Mouse (Mus musculus): Measurements from ENCODE around the gene Maml3.

Maml3 gene

DNA sequence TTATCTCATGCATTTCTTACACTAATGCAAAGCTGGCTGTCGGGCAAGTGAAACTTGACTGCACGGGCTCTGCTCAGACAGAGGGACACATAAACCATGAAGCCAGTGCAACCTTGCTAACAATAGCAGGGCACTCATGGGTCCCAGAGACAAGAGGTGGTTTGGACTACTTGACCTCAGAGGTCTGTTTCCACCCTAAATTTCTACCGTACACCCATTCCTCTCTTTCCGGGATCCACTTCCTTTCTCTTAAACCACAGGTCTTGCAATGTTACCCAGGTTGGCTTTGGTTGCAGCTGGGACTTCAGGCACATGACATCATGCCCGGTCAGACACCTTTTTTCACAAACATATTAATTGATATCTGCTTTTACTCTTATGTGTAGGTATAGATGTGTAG lies 331.3 kb downstream of the Maml3 start:
- no peak for DNase-seq

DNA sequence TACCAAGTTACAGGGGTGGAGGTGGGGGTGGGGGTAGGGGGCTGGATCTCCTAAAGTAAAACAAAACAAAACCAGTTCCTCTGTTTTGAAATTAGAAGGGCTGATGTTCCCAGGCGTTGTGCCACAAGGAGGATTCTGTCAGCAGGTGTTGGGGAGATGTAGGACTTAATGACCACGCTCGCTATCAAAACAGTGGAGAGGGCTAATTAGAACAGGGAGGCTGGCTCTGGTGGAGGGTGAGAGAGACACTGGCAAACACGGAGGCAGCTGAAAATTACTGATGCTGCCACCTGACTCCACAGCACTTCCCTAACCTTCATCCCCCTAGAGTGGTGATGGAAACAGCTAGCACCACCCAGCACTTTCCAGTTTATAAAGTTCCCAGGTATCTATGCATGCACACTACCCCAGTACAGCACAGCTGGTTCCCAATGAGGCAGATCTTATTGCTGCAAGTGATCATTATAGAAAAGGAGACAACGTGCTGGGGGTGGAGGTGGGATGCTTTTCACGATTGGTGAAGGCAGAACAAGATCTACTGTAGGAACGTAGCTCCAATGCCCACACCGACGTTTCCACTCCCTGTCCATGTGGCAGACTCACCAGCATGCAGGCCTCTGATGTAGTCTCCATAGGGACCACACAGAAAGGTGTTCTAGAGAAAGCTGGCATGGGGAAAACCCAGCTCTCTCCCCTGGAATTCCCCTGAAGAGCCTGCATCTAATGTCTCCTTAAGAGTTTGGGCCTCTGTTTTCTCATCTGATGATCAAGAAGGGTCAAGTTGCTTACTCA lies 332.8 kb downstream of the Maml3 start:
- DNase-seq, result no peak

DNA sequence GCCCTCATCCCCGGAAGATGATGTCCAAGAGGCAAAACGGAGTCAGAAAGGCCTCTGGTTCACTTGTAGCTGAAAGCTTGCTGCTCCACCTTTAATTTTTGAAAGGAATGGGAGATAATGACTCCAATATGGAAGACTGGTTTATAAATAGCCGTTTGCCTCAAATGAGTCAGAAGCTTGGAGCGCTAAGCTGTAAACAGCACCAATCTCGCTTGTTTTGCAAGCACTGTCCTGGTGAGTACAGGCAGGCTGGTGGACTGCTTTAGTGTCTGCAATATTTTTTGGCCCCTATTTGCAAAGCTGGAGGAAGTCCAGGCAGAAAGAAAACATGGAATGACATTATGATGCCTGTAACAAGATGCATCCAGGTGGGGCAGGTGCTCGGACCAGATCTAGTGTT lies 335.7 kb downstream of the Maml3 start:
- DNase-seq, result peak in 1 of 2 experiments; percentile 38

DNA sequence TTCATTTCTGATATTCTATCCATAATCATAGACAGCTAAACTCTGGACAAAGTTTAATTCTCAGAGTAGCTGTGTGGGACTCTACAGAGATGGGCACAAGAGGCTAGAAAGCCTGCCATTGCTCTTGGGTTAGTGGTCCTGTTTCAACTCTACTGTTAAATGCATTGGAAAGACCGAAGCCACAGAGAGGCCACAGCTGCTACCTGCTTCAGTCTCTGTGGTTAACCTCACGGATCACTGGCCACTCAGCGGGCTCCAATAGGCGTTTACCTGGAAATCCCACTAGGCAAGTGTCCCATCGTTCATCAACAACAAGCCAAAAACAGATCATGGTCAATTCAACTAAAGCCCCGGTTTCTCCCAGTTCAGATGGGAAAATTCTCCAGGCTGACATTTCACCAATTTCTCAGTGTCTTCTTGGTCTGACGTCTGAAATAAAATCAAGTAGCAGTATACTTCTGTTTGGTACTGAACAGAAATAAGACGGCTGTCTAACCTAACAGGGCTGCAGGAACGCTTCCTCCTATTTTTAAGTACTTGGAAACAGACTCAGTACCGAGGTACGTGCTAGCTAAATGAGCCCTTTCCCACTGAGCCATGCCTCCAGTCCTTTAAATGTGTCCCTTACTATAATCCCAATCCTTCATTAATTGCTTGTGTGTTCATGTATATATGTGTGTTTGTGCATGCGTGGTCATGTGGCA lies 339.5 kb downstream of the Maml3 start:
- no peak for DNase-seq

DNA sequence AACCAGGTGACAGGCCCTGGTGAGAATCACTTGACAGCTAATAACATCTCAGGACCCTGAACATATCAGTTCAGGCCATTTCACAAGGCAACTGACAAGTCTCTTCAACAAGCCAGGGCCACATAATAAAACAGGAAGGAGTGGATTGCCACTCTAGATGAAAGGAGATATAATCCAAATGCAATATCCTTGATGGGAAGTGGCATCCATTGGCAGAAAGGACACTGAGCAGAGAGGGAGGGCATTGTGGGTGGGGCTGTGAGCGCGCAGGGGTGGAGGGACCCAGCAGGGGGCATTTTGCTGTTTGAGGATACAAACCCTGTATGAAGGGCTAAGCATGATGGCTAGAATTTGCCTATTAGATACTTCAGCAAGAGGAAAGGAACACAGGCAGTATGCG lies 340.7 kb downstream of the Maml3 start:
- no peak for DNase-seq

DNA sequence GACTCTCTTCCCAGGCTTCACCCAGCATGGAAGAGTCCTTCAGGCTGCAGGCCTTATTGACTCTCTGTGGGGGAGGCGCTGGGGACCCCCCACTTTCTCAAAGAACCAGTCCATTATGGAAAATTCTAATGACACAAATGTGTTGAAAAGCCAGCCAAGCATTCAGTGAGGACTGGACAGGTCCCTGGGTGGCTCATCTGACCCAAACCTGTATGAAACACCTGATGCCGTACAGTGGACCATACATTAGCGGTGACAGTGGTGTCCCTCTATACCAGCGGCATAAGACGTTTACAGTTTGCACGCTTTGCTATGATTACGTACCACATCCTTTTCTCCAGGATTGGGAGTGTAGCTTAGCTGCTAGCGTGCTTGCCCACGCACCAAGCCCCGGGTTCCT lies 342.0 kb downstream of the Maml3 start:
- DNase-seq, result no peak

DNA sequence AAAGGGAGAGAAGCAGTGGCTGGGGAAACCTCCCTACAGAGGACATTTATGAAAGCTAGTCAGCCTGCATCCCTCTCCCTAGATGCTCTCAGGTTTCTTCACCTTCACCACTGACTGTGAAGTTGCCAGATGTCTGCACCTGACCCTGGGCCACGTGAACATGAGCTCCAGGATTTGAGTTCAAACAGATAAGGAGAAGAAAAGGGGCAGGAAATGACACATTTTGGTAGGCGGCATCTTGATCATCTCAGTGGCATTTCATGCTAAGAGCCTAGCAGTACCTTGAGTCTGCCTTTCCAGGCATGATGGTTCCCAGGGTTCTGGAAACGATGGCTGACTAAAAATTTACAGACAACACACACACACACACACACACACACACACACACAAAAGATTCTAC lies 345.3 kb downstream of the Maml3 start:
- DNase-seq, result no peak

DNA sequence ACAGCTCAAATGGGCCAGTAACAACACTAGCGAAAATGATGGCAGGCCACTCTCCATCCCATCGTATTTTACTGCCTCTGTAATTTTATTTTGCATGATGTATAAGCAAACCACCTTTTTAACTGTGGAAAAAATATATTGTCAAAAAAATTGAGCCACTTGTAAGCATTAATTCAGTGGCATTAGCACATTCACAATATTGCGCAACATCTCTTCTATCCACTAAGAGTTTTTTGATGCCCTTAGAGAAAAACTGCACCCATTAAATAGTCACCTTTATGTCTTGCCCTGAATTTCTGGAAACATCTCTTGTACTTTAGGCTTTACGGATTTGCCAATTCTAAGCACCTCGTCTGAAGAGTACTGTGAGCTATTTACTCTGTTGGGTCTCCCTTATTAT lies 347.8 kb downstream of the Maml3 start:
- DNase-seq, result no peak

DNA sequence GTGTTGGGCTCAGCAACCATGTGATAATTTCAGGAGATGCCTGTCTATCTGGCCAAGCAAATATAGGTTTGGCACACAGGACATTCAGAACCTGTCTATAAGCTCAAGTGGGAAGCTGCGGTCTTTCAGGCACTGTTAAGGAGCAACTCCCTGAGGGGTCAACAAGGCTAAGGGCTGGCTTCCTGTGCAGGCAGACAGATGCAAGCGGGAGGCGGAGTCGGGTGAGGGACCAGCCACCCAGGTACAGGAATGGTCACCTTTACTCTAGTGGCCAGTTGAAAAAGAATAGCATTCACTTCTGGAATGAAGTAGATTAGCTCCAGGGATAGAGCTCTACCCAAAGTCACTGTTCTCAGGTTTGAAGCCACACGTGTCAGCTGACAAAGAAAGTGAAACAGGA lies 348.6 kb downstream of the Maml3 start:
- DNase-seq, result no peak

DNA sequence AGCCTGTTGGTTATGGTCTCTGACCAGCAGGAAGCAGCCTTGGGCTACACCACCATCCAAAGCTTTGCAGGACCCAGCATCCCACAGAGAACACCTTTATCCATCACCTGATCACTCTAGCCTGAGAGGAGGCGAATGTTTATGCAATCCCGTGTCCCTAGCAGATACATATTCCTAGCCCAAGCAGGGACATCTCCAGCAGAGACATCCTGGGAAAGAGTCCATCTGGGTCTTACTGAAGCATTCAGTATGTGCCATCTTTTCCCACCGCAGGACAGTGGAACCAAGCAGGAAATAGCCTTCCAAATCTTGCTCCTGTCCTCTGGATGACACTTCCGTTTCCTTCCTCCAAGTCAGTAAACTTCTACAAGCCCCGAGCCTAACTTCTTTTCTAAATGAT lies 351.6 kb downstream of the Maml3 start:
- no peak for DNase-seq

DNA sequence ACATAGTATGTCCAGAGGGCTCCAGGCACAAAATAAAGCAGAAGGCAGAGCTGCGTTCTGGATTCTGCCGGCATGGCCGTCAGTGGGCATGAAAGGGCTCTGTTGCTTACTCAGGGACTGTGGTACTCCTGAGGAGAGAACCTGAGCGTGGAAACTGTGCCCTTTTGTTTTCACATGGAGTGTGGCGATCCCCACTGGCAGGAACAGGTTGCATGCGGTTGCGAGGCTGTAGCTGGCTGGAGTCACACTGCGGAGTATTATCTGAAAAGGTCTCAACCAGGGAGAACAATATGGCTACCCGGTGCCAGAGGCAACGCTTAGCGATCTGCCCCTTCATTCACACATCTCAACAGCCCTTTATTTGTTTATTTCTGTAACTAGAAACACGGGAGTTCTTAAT lies 353.4 kb downstream of the Maml3 start:
- peak; percentile 69 to 74 for DNase-seq

DNA sequence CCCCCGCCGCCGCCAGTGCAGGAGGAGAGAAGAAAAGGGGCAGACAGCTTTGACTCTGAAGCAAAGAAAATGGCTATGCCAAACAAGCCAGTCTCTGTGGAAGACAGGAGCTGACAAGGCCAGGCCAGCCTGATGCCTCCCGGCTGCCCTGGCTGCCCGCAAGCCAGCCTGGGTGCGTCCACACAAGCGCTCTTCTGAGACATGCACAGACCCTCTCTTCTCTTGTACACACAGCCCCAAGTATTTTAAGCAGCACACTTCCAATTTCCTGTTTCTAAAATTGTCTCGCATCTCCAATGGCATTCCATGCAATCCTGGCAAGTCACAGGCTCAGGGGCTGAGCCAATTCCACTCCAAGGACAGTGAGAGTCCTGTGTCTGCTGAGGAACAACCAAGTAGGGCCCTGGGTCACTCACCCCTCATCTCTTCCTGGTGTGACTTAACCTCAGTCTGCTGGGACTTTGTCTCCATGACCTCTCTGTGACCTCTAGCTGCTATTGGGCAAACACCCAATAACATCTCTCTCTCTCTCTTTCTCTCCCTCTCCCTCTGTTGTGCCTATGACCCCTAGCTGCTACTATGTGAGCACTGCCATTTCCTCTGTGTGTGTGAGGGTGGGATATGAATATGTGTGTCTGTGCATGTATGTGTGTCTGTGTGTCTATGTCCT lies 354.9 kb downstream of the Maml3 start:
- DNase-seq, result peak; percentile 51 to 52

DNA sequence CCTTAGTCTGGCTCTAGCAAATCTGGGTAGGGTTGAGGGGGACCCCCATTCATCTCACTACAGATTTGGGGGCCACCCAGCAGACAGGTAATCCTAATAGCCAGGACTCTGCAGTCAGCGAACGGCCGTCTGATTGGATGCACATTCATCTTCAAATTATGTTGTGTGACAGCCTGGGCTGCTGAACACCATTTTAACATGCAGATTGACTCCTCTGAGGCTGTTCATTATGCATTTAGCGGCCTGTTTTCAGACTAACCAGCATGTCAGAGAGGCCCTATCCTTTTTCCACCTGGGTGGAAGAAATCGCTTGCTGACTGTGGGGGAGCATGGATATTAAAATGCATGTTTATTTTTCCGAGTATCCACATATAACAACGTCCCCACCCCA lies 355.5 kb downstream of the Maml3 start:
- DNase-seq, result no peak

DNA sequence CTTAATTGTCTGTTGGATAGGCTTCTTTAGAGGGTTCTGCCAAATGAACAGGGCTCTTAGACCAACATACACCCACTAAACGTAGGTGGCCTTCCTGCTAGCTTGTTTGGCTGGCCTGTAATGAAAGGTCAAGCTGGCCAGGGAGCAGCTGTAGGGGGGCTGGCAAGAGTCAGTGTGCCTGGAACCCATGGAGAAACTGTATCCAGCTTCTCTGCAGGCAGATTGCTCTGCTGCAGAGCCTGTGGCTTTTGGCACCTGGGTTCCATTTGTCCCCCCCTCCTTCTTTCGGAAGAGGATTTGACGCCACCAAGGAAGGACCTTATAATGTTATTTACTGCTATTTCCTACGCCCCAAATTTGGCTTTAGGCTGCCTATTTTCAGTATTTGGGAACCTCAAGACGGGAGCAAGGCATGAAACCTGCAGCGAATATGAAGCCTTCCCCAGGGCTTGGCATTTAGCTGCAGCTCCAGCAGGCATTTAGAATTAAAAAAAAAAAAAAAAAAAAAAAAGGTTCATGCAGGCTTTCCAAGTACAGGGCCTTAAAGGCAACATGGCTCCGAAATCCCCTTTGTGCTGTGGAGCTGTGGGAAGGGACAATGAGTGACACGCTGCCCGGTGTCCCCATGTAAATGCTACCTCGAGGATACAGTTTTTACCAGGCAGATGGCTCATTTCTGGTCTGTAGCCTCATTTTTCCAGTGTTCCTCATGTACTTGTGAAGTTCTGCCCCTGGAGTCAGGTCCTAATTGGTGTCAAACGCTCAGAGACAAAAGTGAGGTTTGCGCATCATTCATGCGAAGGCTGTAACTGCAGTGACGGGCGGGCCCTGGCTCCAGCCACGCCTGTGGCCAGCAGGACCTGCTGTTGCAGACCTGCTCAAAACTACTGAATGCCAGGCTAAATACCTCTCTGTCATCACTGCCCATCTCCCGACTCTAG lies 356.2 kb downstream of the Maml3 start:
- peak; percentile 55 to 60 for DNase-seq

DNA sequence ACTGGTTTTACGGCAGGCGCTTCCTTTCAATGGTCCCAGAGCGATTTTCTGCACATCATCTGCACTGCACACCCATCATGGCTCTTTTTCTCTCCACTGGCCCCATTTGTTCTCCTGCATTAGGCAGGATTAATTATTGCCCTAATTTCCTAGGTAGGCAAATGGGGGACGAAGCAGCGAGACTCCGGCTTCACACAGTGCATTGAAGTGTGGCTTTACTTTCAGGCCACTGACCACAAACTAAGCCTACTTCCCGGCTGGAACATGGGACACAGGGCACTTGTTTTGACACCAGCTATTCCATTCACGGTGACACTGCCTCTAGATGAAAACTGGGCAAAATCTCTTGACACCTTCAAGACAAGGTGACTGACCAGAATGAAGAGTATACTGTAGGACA lies 358.1 kb downstream of the Maml3 start:
- DNase-seq, result no peak

DNA sequence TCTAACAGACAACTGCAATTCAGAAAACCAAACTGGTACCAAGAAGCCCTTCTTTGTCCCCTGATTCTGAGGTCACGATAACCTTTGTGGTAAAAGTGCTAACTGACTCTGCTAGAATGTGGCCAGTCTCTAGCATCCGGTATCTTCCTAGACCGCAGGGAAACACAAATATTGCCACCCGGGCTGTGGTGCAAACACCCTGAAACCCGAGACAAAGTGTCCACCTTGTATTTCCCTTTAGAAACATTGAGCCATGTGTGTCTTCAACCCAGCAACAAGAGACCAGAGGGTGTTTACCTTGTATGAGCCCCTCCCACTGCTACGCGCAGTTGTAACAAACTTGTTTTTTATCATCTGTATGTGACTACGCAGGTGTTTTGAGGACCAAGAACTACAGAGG lies 359.7 kb downstream of the Maml3 start:
- DNase-seq, result no peak

DNA sequence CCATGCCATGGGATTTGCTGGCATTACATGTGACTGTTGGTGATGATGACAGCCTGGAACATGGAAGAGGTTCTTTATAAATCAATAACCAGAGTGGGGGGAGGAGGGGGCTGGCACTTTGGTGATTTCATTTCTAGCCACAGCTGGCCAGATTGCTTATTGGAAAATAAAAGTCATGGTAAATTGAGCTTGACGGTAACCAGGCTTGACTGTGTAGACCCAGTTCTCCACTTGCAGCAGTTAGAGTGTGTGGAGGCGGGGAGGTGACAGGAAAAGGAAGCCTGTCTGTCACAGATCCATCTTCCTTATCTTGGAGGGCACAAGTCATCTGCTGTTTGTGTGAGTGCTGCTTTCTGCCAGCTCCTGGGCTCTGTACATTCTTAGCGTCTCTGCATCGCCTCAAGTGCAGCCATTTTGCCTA lies 360.5 kb downstream of the Maml3 start:
- no peak for DNase-seq

DNA sequence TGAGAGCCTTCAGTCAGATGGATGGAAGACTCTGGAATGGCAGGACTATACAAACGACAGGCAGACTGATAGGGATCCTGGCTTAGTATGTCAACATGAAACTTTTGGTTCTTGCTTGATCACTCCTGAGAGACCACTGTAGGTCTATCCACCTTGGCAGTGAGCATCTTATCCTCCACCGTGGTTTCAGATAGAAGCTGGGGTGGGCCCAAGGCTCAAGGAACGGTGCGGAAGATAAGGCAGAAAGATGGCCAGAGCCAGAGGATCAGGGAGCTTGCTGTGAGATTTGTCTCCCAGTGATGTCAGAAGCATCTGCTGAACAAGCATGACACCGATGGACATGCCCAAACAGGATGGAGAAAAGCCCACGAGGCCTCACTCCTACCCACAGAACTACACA lies 362.5 kb downstream of the Maml3 start:
- DNase-seq, result no peak

DNA sequence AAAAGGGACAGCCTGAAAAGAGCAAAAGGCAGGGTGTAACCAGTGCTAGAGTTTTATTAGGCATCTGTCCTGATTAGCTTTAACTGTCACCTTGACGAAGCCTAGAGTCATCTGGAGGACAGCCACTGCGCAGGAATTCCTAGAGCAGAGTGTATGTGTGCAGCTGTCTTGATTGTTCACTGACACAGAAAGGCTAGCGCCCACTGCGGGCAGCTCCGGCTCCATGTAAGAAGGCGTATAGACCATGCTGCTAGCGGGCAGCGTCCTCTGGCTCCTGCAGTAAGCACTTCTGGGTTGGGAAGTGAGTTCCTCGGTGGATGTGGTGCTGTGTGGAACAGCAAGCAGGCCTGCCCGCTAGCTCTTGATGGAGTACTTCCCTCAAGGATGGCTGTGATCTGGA lies 363.1 kb downstream of the Maml3 start:
- no peak for DNase-seq

DNA sequence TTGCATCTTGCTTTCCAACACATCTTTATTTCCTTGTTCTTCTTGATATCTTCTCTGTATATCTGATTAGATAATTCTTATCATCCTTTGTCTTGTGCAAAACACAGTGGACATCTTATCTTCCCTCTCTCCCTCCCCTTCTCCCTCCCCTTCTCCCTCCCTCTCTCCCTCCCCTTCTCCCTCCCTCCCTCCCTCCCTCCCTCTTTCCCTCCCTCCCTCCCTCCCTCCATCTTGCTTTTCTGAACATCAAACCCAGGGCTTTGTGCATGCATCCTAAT lies 365.1 kb downstream of the Maml3 start:
- no peak for DNase-seq

DNA sequence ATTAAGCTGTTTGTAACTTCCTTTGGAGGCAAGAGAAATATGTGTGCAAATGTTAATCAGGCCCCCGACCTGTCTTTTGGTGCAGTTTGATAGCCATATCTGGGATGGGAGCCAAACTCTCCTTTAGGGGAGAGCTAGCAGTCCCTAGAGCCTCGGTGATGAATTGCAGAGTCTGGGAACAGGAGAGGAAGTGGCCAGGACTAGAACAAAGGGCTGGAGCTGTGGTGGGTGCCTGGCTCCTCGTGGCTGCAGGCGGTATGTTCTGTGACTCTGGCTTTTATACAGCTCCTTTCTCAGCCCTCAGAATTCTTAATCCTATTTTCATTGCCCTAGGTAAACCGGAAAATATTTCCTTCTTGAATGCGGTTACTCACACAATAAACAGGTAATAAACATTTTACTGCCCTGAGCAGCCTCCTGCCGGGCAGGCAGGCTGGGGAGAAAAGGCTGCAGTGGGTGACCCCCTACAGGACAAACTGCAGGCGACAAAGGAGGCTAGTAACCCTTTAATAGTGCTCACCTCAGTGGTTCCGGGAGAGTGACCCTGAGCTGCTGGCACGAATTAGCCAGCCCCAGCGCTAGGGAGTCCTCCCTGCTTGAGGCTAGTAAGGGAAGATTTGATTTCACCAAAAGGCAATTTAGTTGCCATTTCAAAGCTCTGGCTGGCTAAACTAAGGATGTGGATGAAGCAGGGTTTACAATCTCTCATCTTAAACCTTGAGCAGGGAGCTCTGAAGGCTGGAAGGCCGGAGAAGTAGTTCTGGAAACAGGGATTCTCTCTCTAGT lies 365.6 kb downstream of the Maml3 start:
- DNase-seq, result no peak

DNA sequence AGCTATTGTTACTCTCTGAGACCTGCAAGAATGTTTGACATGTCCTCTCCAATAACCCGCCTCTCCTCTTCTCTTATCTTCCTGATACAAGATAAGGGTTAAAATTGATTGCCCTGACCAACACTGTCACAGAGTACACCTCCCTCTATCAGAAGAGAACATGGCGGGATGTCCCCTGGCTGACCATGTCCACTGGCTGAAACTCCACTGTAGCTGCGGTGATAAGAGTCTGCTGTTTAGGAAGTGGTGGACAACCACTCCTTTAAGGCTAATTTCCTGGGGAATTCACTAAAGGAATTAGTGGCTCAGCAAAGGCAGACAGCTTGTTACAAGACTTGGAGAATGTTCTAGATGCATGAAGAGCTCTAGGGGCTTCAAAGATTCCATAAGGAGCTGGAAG lies 371.2 kb downstream of the Maml3 start:
- no peak for DNase-seq

Measured in cerebellum, postnatal 25 days (tissue).